Mouse (Mus musculus) large intestine, adult 2 months (tissue): ENCODE measurements at regions not wholly inside any gene's neighbourhood (a gene's known extent, or its start where the extent isn't known, plus 50 kb on each side); places are given as distances from the start of the nearest gene placed in this dataset.

Experiments
- DNase-seq: peaks from one replicate; pipeline ENCODE4 v3.0.0-alpha.2; 2012; ENCODE audit warnings: low read depth, low spot score
- WGBS: fragments of 180-500 bp; shearing (Covaris S2); methylation state at CpG from one replicate; pipeline ENCODE4 v1.1.7; 2018; 5-methylcytosine and 5-hydroxymethylcytosine counted together

DNA sequence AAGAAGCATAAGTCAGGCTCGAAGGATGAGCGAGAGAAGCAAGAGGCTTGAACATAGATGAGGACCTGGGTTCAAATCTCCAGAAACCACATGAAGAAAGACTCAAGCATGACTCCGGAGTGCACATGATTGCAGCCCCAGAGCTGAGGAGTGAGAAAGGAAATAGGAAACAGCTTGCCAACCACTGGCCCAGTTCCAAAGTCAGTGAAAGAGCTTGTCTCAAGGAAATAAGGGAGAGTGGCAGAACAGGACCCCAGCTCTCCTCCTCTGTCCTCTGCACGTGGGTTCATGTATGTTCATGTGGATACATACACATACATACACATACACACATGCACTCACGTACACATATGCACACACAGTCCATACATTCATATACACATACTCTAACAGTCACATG lies 156.9 kb upstream of the Spred2 start:
- DNase-seq: no peak
- 76% methylated on average over 5 of the region's 5 CpGs for WGBS

DNA sequence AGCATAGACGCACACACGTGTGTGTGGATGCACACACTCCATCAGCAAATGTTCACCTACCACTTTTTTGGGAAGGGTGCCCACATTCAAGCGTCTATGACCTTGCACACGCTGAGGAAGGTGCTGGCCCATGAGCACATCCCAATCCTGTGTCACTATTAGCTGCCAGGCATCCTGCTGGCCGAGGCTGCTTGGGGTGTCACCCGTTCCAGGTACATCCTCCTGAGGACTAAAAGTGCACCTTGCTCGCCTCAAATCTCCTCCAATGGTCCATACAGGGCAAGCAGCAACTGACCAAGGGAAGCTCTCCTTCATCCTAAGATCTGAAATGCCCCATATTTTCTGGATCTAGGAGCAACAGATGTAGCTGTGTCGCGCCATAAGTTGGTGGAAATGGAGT lies 156.3 kb upstream of the Spred2 start:
- WGBS: 87% methylated on average over 9 of the region's 9 CpGs
- no peak for DNase-seq

DNA sequence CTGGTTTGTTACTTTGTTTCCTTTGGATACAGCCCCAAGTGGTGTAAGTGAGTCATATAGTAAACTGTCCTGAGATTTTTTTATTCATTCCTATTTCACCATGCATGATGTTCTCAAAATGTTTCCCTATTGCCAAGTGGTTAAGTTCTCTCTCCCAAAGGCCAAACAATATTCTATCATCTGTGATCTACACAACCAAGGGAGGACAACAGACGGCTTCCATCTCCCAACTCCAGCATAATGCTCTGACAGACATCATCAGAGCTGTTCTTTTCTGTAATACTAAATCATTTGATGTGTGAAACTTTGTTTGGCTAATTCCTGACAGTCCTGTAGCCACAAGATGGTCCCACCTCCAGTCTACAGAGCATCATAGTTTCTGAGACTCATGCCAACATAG lies 155.2 kb upstream of the Spred2 start:
- 85% methylated on average over 1 of the region's 1 CpGs for WGBS
- no peak for DNase-seq

DNA sequence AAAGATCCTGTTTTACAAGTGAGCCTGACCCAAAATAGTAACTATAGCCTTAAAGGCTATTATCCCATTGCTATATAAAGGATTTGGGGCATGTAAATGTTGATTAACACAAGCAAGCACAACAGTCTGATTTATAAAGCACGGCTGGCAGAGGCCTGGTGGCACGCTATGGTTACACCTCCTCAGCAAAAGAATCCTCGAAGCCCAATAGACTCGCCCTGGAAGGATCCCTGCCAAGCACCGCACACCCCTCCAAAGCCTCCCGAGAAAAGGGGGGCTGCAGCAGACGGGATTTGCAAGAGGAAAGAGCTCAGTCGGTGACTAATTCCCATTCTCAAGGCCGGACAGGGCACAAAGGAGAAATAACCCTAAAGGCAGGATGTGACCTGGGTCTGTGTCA lies 150.2 kb upstream of the Spred2 start:
- 56% methylated on average over 9 of the region's 9 CpGs for WGBS
- DNase-seq: no peak

DNA sequence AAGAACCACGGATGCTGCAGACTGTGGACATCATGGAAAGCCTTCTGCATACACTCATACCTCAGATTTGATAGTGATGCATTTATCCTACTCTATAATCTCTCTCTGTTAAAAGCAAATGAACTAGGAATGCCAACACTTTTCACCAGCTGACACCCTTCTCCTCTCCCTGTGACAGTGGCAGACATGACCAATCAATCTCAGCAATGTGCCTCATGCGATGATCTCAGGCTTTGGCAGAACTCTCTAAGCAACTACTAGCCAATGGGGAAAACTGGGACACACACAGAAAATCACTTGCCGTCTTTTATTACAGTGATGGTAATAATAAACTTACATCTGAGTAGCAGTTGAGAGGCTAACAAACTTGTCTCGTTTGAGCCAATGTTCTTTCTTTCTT lies 148.4 kb upstream of the Spred2 start:
- WGBS: 65% methylated on average over 4 of the region's 4 CpGs
- no peak for DNase-seq

DNA sequence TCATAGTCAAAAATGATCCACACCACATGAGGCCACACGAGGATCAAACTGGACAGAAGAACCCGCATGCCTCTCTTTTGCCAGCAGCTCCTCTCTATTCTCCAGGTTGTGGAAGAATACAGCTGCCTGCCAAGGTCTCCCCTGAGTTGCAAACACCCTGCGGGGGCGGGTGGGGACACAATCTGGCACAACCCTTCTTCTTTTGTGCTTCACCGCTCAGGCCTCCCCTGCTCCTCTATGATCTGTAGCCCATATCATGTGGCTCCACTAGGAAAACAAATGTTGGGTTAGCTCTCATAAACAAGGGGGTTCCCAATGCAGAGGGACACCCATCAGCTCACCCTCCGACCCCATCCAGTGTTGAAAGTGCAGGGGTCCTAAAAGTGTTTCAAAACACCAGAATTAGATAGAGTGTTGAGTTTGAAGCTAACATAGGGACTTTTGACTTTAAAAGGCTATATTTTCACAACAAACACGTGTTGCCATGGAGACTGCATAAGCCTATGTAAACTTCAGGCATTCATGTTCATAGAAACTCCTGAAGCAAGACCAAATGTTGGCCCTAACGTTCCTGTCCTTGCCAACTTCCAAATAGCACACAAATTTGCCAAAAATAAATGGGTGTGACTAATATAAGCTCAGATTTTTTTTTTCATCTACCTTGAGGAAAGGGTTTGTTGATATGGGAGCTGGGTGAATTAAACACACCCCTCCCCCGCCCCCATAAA lies 147.5 kb upstream of the Spred2 start:
- 42% methylated on average over 9 of the region's 9 CpGs for WGBS
- DNase-seq: no peak

DNA sequence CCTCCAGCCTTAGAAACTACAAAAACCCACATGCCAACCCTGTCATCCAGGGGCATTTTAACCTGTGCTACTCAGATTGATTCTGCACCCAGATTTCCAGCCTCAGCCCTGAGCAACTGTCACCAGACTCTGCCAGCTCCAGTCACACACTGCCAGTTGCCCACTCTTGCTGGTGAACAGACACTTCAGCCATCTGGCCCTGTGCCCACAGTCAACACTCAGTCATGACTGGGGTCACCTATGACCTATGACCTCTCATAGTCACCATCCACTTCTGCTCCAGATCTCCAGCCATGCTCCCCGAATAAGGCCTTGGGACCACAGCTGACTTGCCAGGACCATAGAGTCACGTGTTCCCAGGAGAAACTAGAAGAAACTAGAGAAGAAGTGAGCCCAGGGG lies 146.0 kb upstream of the Spred2 start:
- WGBS: 91% methylated on average over 2 of the region's 2 CpGs
- DNase-seq: no peak

DNA sequence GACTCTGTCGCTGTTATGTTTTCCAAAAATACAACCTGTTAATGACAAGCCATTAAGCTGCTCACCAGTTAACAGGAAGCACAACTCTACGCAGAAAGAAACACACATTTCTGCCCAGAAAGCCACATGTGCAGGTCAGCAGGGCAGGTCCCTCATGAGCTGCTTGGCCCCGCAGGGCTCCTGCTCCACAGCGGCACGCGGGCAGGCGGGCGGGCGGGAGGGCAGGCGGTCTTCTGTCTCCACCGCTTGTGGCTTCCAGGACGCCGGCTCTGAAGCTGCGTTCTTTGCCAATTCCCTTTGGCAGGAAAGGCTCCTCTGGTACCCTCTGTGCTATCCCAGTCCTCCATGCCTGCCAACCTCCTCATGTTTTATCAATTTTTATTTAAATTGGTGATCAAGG lies 139.1 kb upstream of the Spred2 start:
- no peak for DNase-seq
- WGBS: 80% methylated on average over 14 of the region's 14 CpGs

DNA sequence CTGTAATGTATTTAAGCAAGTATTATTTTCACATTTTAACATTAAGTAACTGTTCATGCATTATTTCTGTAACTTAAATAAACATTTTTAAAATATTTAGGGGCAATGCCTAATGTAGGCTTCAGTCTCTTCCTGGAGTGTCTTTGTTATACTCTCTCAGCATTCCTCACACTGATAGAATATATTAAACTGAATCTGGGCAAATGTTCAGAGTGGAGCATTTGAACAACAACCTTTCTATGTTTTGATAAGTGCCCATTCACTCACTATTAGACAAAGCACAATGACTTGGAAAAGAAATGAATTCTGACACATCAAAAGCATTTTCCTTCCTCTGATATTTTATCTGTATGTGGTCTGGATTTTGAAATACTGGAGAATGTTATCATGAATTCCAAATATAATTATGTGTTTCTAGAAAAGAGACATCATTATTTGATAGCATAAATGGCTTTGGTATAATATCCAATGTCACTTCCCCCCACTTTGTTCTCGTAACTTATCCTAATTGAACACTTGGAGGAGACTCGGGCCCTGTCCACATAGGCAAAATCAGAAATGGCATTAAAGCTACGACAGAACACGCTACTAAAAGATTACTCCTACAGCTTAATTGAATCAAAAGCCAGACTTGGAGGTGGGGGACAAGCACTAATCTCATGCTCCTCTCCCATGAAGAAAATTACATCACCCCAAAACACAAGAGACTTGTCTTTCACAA lies 127.1 kb upstream of the Spred2 start:
- 83% methylated on average over 4 of the region's 4 CpGs for WGBS
- no peak for DNase-seq

DNA sequence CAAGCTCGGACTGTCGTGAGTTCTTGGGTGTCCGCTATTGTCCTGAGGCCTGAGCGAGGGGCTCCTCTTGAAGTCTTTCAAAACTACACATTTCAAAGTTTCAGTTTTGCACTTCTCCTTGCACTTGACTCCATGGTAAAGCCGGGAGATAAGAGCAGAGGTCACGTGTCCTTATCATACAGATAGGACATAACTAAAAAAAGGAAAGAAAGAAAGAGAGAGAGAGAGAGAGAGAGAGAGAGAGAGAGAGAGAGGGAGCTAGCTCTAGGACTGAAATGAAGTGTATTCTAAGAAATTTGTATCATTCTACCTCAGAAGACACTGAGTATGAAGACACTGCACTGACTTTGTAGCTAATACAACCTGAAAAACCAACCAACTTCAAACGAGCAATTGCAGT lies 114.8 kb upstream of the Spred2 start:
- 78% methylated on average over 7 of the region's 7 CpGs for WGBS

DNA sequence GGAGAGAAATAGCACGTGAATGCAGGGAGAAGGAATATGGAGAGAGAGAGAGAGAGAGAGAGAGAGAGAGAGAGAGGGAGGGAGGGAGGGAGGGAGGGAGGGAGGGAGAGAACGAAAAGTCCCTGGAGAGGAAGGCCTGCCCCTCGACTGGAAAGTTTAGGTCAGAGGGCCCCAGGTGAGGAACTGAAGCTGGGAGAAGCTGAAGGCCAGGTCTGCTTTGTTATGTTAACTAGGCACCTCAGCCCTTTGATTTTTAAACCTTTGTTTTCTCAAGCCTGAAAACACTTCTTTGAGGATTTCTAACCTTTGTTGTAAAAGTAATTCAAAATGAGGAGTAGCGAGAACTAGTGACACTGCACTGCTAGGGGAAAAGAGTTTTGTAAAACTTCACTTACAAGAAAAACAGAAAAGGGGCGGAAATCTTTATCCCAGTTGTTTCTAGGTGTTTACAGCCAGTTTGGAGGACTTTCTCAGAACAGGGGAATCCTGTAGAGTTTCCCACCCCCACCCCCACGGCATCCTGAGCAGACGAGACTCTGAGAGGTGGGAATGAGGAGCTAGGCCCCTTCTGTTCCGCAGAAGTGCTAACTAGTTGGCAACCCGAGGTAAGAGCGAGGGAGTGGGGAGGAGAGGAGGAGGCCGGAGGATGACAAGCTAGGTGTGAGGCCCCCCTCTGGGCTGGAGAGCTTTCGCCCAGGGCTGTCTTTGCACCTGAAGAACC lies 112.7 kb upstream of the Spred2 start:
- no peak for DNase-seq
- WGBS: 57% methylated on average over 12 of the region's 12 CpGs

More for the DNA sequence above, 114.8 kb upstream of the Spred2 start:
- DNase-seq: no peak

DNA sequence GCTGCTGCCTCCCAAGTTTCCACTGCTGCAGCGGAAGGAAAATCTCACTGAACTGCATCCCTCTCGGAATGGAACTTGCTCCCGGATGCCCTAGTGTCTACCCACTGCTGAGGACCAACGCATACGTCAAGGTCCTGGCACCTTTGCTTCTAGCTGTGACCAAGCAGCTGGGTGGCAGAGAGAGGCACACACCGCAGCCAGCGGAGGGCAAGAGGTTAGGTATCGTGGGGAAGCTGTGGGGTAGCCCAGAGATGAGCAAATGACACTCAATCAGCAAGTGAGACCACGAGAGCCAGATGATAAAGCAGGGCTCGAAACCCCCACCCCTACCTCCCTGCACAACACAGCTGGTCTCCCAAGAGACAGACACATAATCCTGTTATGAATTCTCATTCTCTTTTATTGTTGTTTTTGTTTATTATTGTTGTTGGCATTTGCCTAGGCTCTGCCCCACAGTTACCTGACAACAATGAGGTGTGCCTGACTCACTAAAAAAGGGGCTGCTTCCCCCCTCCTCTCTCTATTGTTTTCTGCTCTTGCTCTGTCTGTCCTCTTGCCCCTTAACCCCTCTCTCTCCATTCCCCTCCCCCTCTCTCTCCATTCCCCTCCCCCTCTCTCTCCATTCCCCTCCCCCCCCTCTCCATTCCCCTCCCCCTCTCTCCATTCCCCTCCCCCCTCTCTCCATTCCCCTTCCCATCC lies 112.0 kb upstream of the Spred2 start:
- 45% methylated on average over 10 of the region's 10 CpGs for WGBS
- no peak for DNase-seq

DNA sequence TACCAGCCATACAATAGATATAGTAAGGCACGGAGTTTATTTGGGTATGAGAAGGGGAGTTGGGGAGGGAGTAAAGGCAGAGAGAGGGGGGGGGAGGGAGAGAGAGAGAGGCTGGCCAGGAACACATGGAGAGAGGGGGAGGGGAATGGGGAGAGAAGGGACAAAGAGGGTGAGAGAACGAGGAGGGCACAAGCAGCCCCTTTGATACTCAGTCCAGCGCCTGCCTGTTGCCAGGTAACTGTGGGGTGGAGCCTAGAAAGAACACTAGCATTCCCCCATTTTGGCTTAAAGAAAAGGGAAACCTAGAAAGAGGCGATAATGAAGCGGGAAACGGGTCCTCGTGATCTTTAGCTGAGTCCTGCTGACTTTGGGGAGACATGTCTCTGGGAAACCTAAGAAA lies 110.6 kb upstream of the Spred2 start:
- 91% methylated on average over 7 of the region's 7 CpGs for WGBS
- no peak for DNase-seq

DNA sequence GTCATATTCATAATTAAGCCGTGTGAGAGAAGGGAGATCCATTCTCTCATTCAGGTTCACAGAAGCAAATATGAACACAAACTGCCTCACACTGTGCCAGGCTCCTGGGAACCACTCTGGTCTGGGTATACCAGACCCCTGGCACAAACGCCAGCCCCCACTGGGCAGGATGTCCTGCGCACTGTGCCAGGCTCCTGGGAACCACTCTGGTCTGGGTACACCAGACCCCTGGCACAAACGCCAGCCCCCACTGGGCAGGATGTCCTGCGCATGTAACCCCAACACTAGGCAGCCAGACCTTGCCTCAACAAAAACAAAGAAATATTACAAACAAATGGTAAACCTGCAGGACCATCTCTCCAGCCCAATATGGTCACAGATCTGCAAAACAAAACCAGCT lies 101.2 kb upstream of the Spred2 start:
- WGBS: 80% methylated on average over 5 of the region's 5 CpGs
- no peak for DNase-seq

DNA sequence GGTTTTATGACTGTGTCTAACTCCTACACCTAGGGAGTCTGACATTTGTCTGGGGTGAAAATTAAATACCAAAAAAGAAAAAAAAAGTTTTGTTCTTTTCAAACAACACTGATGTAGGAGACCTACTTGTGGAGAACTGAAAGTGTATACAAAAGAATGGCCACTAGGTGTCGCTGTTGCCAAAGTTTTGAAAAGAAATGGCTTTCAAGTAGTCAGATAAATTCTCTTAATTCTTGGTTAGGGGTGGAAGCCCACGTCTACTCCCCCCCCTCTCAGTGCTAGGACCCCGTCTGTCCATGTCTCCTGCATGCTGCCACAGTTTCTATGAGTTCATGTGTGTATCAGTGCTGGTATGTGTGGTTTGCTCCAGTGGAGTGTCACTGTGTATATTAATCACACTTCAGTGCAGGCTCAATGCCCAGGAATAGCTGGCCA lies 100.7 kb upstream of the Spred2 start:
- DNase-seq: peak; percentile 47
- under 1% methylated on average over 3 of the region's 3 CpGs for WGBS

DNA sequence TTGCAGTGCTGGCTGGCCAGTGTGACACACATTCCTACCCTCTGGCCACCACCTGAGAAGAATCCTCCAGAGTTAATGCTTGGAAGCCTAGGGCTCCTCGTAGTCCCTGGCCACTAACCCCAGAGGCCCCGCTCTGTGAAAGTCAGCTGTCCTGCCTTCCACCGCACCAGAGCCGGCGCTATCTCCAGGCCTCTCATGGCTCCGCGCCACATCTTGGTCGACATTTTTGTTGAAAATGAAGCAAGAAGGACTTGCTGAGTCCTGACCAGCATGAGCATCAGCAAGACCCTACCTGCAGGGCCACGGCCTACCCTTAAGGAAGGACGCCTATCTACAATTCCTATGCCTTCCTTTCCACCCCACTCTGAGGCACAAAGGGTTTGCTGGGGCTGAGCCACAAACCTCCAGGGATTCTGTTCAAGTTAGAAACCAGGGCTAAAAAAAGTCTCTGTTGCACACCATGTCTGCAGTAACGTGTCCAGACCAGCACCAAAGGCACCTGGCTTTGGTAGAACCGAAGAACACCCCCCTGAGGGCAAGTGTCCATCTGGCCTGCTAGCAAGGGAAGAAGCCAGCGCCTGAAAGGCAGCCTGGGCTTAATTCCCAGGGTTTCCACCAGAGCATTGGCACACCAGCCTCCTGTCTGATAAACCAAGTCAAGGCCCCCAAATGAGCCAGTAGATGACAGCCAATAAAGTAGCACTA lies 97.5 kb upstream of the Spred2 start:
- WGBS: 90% methylated on average over 13 of the region's 13 CpGs
- no peak for DNase-seq

DNA sequence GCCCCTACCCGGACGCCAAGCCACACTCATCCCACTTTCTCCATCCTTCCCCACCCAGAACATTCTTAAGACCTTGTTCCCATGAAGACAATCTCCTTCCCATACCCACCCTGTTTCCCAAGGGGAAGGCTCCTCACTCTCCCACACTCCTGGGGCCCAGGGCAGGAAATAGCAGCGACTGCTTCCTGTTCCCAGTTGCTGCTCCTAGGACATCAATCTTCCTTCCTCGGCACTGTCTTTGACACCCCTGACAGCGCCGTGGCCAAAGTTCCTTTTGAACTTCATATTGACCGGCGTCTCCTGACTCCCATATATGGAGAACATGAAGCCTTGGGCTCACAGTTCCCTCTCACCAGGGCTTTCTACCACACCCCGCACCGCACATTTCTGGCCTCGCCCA lies 96.2 kb upstream of the Spred2 start:
- 57% methylated on average over 11 of the region's 11 CpGs for WGBS
- DNase-seq: no peak

DNA sequence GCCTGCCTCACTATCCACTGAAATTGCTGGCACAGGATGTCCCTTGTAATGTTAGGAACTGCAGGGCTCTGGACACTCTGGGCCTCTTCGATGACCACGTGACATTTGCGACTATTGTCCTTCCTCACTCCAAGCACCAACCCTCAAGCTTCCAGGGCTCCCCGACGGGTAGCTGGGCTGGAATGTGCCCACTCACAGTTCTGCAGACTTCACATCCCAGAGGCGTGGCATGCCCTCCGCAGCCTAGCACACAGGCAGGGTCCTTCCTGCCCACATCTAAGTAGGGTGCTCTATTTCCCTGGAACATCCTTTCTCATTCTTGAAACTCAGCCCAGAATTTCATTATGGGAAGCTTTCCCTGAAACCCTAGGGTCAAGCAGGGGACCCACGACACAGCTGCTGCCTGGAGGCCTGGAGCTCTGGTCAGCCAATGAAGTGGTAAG lies 95.2 kb upstream of the Spred2 start:
- DNase-seq: no peak
- 70% methylated on average over 8 of the region's 8 CpGs for WGBS

DNA sequence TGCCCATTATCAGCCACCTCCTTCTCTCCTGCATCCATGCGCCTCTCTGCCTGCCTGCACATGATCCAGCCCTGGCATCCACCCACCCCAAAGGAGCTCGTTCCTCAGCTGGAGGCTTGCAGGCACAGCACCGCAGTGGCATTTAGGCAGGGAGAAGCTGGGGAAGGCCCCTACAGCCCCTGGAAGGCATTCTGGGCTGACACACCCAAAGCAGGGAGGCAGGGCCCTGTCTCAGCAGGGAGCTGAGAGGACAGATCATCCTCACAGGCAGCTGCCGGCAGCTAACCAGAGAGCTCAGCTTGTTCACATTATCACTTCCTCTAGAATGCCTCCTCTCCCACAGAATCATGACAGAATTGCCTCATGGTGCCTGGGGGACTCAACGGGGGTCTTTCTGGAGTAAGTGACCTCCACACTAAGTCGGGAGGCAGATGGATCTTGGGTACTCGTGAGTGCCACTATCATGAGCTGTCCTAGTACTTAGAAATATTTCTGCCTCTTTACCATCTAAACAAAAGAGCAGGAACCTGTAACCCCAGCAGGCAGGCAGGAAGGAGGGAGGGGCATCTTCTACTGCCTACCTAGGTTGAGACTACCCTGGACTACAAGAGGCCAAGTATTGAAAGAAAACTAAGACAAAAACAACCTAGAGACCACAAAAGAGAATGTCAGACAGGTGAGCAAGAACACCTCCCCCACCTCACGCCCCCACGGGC lies 94.5 kb upstream of the Spred2 start:
- DNase-seq: no peak
- WGBS: 55% methylated on average over 9 of the region's 9 CpGs
